Mouse (Mus musculus) frontal cortex, postnatal 36 days (tissue): Measurements from ENCODE around the gene Sh2d3c.

Source experiments
- DNase-seq, 2 experiments: peaks; one replicate each; pipeline ENCODE4 v3.0.0; 2022; ENCODE audit warnings: low spot score in 2 of 2

Gene Sh2d3c

GRCm38 (mm10) chr2:32724832-32725790 is 4.3 kb downstream of the Sh2d3c start:
- DNase-seq = no peak

- peak; percentile 77 to 82 for DNase-seq
Measured at GRCm38 (mm10) chr2:32727435-32727834, 6.6 kb downstream of the Sh2d3c start.

- no peak for DNase-seq
Measured at GRCm38 (mm10) chr2:32728463-32728862, 7.6 kb downstream of the Sh2d3c start.

GRCm38 (mm10) chr2:32729547-32729946 is 8.7 kb downstream of the Sh2d3c start:
- no peak for DNase-seq

- no peak for DNase-seq
Measured at GRCm38 (mm10) chr2:32730854-32731253, 10.0 kb downstream of the Sh2d3c start.

- no peak for DNase-seq
Measured at GRCm38 (mm10) chr2:32731911-32732310, 11.1 kb downstream of the Sh2d3c start.

- DNase-seq = no peak
Measured at GRCm38 (mm10) chr2:32732695-32733094, 11.8 kb downstream of the Sh2d3c start.

- no peak for DNase-seq
Measured at GRCm38 (mm10) chr2:32734480-32734879, 13.6 kb downstream of the Sh2d3c start.

GRCm38 (mm10) chr2:32734933-32735332 is 14.1 kb downstream of the Sh2d3c start:
- DNase-seq = no peak

- no peak for DNase-seq
Measured at GRCm38 (mm10) chr2:32736306-32736829, 15.5 kb downstream of the Sh2d3c start.

GRCm38 (mm10) chr2:32737008-32737407 is 16.2 kb downstream of the Sh2d3c start:
- DNase-seq = no peak

- no peak for DNase-seq
Measured at GRCm38 (mm10) chr2:32739311-32739710, 18.5 kb downstream of the Sh2d3c start.

- DNase-seq = no peak
Measured at GRCm38 (mm10) chr2:32740916-32741272, 20.0 kb downstream of the Sh2d3c start, which contains the start of gene 6330409D20Rik. 6330409D20Rik (minus strand) TSS chr2:32741016.

- DNase-seq = peak; percentile 50 to 69
Measured at GRCm38 (mm10) chr2:32741273-32742172, 20.7 kb downstream of the Sh2d3c start.

- DNase-seq = peak; percentile 86 to 92
Measured at GRCm38 (mm10) chr2:32742173-32742531, 21.3 kb downstream of the Sh2d3c start.

GRCm38 (mm10) chr2:32744272-32744982 is 23.6 kb downstream of the Sh2d3c start:
- DNase-seq = no peak

- no peak for DNase-seq
Measured at GRCm38 (mm10) chr2:32749082-32749481, 28.2 kb downstream of the Sh2d3c start.

- no peak for DNase-seq
Measured at GRCm38 (mm10) chr2:32750199-32750598, 29.3 kb downstream of the Sh2d3c start.

- DNase-seq = no peak
Measured at GRCm38 (mm10) chr2:32750887-32751664, 30.2 kb downstream of the Sh2d3c start.

GRCm38 (mm10) chr2:32751665-32752033 is 30.8 kb downstream of the Sh2d3c start:
- DNase-seq = no peak

GRCm38 (mm10) chr2:32752181-32752580 is 31.3 kb downstream of the Sh2d3c start:
- DNase-seq = no peak
